Mouse (Mus musculus) left cerebral cortex, adult 9 months (tissue): ENCODE results near the gene Tex37.

Source experiments
- DNase-seq, 2 experiments: peaks; one replicate each; pipeline ENCODE4 v3.0.0; 2022; ENCODE audit warnings: low spot score in 2 of 2

Tex37 gene

GRCm38 (mm10) chr6:70880714-70881304 is 37.9 kb downstream of the Tex37 start:
- DNase-seq, result peak in 1 of 2 experiments; percentile 89

DNA sequence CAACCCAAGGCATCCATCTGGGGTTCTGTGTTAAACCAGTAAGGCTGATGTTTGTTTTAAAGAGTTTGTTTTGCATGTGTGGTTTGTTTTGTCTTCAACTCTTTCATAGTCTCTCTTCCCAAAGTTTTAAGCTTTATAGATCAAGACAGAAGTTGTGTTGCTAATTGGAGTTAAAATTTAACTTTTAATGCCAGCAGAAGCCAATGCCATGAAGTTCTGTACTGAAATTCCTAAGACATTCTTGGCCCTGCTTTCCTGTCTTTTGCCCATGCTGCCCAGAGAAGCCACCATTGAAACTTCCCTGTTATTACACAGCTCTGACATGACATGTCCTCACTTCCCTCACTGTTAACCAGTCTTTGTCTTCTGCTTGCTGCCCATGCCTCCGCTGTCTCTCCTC is 43.7 kb downstream of the Tex37 start:
- no peak for DNase-seq

DNA sequence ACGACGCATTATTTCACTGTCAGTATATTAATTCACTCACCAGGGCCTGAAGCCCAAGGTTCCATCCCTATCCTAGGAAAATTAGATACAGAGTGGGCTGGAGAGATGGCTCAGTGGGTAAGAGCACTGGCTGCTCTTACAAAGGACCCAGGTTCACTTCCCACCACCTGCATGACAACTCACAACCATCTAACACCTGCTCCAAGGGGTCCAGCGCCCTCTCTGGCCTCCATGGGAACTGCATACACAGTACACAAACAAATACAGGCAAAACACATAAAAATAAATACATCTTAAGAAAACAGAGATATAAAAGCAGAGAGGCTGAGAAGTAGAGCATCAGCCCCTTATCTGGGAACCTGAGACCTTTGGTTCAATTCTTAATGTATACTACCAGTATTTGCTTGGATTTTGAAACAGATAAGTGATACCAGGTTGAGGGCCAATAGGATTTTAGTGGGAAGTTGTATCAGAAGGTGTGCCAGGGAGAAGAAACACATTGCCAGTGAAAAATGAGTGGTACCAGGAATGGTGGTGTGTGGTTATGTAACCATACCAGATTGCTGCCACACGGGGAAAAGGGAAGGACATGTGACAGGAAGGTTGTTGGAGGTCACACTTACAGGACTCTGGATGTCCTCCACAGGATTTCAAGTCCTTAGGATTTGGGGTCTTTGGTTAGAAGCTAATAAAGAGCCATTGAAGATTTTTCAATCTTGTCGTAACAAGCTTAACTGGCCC is 44.5 kb downstream of the Tex37 start:
- no peak for DNase-seq

DNA sequence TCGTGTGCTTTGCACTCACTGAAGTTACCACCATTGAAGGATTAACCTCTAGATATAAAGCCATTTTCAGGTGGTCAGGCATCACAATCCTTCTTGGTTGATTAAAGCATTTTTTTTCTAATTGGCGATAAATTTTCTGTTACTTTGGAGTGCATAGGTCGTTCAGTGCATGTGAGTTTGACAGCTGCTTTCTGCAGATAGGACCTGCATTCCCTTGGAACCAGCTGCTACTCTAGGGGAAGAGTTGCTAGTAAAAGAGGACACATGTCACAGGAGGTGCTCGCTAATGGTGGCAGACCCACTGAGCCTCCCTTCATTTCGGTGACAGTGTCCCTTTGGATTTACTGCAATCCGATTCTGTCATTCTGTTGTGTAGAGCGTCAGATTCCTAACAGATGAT is 46.2 kb downstream of the Tex37 start:
- no peak for DNase-seq

GRCm38 (mm10) chr6:70872128-70872527 is 46.6 kb downstream of the Tex37 start:
- peak; percentile 53 to 74 for DNase-seq

DNA sequence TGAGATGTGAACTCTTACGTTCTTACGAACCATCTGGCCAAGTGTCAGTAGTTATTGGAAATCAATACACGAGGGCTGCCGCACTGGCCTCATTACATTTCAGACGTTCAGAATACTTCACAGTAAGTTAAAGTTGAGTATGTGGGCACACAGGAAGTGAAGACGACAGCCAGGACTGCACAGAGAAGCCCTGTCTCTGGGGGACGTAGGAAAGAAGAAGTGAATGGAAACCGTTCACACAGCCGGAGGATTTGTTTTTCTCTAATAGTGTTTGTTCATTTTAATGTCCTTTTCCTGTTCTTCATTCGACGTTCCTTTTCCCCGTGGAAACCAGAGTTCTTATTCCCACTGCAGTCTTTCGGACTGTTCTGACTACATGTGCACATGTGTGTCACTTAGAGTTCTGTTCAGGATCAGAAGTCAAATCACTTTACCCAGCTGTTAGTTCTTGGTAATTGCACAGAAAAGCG is 47.2 kb downstream of the Tex37 start:
- no peak for DNase-seq

GRCm38 (mm10) chr6:70867297-70867696 is 51.4 kb downstream of the Tex37 start:
- DNase-seq, result no peak

DNA sequence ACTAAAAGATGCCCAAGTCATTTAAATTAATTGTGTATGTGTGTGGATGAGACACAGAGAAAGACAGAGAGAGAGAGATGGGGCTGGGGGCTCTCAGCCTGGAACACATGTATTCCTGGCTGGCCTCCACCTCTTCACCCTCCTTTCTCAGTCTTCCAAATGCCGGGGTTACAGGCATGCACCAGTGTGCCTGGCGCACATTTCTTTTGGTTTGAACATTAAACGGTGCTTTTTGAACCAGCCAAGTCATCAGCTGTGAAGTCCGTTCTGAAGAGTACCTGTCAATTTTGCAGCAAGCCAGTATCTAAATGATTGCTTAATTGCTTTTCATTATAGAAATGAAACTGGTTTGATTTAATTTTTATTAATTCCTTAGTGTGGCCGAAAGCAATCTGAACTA is 52.0 kb downstream of the Tex37 start:
- DNase-seq, result no peak

DNA sequence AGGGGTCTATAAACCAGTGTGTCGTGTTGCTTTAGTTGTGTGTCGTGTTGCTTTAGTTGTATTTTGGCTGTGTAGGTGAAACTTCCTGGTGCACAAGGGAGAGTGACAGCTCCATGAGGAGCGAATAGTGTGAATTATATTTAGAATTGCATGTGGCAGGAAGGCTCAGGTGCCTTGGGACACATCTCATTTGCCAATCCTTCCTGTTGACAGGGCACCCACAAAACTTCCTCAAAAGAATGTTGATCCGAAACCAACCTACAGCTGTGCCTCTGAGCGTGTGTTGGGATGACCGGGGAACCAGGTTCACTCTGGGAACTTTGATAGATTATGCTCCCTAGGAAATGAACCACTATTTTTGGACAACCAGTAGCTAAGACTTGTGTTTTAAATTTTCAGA is 54.4 kb downstream of the Tex37 start:
- no peak for DNase-seq
